ENCODE assay signal across 19 mouse cellular contexts in the genomic region with DNA sequence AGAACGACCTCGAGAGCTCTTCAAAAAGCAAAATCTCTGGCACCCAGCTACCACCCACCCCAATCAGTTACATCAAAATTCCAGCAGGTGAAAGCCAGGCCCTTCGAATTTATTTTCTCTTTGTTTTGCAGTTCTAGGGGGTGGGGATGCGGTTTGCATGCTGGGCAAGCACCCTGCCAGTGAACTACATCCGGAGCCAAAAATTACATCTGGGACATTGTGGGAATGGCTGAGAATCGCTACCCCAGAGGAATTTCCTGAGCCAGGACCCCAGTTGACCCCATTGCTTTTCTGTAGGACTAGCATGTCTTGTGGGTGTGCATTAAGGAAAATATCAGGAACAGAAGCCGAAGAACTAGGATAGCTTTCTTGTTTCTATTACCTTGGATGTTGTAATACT. TPM values are rescaled to one million over a fixed set of nuclear protein-coding genes. Genes with fewer than 3 reads are reported as not detected.
"Had no signal": no experiment of that assay in that cellular context is flagged by ENCODE, and none has a peak within 500 bp of the region (broad histone marks: within the 10 kb centered on the region; RNA-seq: fewer than 3 reads in every experiment).

No protein-coding gene starts in this region.

- H3K4me3 ChIP-seq: limb, embryonic 13.5 days; midbrain, embryonic 10.5 days; midbrain, embryonic 15.5 days; neural tube, embryonic 13.5 days had no signal

- ATAC-seq: intestine, embryonic 16.5 days; midbrain, embryonic 15.5 days had no signal

- H3K9me3 ChIP-seq: limb, embryonic 13.5 days; midbrain, embryonic 10.5 days; midbrain, embryonic 15.5 days; neural tube, embryonic 13.5 days had no signal

- H3K9ac ChIP-seq: limb, embryonic 13.5 days; liver, embryonic 14.5 days; midbrain, embryonic 15.5 days; neural tube, embryonic 13.5 days had no signal

- DNase-seq: layer of hippocampus, adult 9-11 months; layer of hippocampus, postnatal 36 days; lung, adult 18-20 months; lung, postnatal 4 days; retina, postnatal 1 day; right cerebral cortex, postnatal 4 days; spleen, adult 18-20 months; thymus, adult 18-20 months; thymus, postnatal 14 days had no signal

- H3K27me3 ChIP-seq: limb, embryonic 13.5 days; midbrain, embryonic 15.5 days; neural tube, embryonic 13.5 days had no signal

- H3K4me2 ChIP-seq: limb, embryonic 13.5 days; midbrain, embryonic 15.5 days; neural tube, embryonic 13.5 days had no signal

- H3K27ac ChIP-seq: limb, embryonic 13.5 days; liver, embryonic 14.5 days; midbrain, embryonic 10.5 days; midbrain, embryonic 15.5 days; neural tube, embryonic 13.5 days had no signal

- H3K4me1 ChIP-seq: limb, embryonic 13.5 days; midbrain, embryonic 10.5 days; midbrain, embryonic 15.5 days; neural tube, embryonic 13.5 days had no signal

RNA-seq across cellular contexts. Expression of a gene that starts 29.9 kb away (rescaled TPM):
- total RNA-seq: left cerebral cortex, postnatal 25 days; megakaryocyte, adult 5-6 weeks had no signal
- polyA plus RNA-seq: large intestine, adult 2 months; midbrain, embryonic 15.5 days; stomach, embryonic 14.5 days had no signal
